Mouse (Mus musculus) layer of hippocampus, postnatal 14 days (tissue): ENCODE results near the gene Iqch. TPM values are rescaled to one million over a fixed set of nuclear protein-coding genes. Genes with fewer than 3 reads are reported as not detected.

Experiments used
- DNase-seq, 2 experiments: peaks; one replicate each; pipeline ENCODE4 v3.0.0; 2021 to 2022; ENCODE audit warnings: low spot score in 2 of 2, mixed read lengths in 1 of 2
- total RNA-seq, 2 experiments: library from RNA; stranded (reverse); gene quantifications; 2 replicates each; pipeline ENCODE4 v1.2.3; 2021

The Iqch gene
- total RNA-seq, 2 experiments from 2014 or later = 0.14 to 0.16 TPM

DNA sequence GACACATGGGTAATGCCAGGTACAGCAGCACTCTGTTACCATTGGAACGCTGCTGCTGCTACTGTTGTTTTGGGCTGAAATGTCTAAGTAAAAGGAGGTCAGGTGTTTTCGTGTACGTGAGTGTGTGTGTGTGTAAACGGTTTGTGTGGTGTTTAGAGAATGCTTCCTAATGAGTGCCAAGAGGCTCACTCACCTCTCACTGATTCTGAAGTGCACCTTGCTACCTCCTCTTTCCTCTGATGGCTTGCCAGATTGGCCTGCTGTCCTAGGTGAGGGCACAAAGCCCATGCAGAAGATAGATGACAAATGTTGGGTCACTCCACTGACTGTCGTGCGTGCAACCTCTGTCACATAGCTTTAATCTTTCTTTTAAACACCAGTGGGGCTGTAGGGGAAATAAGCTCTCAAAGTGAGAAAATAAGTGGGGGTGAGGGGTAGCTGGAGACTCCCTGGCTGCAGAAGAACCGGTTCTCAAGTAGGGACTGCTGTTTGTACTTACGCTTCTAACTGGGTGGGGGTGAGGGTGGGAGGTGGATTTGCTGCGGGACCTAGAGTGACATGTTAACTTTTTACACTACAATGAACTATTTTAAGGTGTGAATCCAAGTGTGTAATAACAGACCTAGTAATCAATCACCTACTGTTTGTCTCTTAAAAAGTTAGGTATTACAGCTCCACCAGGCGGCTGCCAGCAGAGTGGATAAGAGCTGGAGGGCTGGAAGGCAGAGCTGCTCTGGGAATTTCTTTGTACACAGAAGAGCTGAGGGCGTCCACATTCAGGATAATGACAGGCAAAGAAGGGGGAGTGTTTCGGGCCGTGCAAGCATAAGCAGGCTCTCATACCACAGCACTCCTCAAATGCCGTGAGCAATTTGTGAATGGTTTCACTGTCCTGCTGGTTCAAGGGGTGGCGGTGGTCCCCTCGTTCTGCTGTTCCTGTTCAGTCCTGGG lies 10.5 kb upstream of the Iqch start:
- DNase-seq = no peak

DNA sequence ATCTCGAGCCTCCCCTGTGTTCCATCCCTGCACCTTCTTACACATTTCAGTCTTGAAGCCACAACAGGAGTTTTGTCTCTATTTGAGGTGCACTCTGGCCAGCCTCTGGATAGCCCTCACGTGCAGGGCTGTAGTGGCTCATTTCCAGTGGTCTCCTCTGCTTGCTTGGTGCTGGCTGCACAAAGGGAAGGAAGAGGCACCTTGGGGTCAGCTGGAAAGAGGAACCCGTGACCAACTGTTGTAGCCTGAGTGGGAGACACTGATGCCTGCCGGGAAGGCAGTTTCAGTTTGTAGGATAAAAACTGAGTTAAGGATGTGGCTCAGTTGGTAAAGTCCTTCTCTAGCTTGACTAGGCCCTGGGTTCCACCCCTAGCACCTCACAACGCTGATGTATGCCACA lies 9.7 kb upstream of the Iqch start:
- DNase-seq = no peak

DNA sequence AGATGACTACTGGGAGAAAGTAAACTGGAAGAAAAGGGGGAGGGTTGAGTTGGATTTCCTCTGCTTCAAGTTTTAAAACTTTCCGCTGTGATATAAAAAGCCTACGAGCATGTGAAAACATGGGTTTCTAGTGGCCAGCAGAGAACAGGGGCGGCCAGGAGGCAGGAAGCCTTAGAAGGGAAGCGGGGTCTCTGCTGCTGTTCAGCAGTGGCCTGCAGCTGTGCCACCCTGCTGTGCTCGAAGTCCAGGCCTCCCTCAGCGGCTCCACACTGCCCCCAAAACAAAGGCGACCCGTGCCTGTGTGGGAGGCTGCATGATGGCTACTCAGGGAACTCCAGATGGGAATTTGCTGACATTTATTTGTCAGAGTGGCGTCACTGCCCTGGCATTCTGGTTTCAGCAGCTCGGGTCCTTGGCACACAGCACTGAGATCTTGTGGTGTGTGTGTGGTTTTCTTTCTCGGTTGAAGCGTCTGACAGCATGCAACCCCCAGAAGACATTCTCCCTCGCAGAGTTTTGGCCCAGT lies 8.6 kb upstream of the Iqch start:
- DNase-seq = no peak

DNA sequence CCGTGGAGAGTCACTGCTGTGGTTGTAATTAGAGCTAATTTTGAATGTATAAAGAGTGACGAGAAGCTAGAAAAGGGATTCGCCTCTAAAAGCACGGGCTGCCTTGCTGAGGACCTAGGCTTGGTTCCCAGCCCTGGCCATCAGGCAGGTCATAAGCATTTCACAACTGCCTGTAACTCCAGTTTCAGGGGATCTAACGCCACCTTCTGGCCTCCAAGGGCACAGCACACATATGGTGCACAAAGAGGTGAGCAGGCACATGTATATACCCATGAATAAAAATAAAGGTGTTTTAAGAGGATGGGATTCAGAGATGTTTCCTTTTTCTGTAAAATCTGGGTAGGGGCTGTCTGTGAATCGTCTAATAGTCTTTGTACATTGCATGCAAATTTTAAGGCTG lies 7.9 kb upstream of the Iqch start:
- no peak for DNase-seq

DNA sequence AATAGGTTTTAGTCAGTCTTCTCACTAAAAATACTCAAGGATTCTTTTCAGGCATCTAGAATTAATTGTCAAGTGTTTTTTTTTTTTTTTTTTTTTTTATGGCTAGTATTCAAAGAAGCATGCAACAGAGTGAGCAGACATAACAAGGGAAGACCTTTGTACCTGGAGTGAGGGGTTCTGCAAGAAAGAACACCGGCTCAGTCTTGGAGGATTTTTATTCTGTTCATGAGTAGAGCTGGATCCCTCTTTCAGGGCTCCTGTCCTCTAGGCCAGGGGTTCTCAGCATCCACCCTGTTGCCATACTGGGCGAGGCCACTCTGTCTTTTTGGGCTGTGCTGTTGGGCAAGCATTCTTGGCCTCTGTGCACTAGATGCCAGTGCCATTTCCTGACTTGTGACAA lies 7.5 kb upstream of the Iqch start:
- DNase-seq = no peak

DNA sequence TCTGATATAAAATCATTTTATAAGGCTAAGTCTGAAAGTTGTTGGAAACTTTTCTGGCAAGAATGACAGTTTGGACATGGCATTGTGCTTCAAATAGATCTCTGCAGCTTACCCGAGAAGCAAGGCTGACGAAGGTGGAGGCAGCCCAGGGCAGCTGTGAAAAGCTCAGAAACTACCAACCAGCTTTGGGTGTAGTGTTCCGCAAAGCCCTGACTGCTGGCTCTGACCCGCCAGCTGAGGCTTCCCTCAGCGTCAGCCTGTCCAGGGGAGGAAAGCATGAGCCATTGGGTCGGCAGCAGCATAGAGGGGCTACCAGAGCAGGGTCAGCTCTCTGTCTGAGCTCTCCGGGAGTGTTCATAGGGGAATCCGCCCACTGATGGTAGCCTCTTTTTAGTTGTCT lies 7.0 kb upstream of the Iqch start:
- no peak for DNase-seq

DNA sequence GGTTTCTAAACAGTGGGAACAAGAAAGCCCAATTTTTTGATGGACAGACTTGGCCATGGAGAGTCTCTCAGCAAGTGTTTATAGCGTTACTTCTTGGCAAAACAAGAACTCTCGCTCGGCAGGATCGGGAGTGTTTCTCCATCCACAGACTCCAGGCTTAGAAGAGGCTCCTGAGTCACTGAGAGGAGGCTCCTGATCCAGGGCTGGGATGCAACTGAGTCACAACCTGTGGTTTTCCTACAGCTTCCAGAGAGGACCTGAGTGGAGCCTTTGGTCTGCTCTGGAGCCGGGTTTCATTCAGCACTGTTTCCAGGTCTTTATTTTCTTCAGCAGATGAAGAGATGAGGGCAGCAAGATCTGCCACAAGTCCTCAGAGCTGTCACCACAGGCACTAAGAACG lies 5.7 kb upstream of the Iqch start:
- no peak for DNase-seq

DNA sequence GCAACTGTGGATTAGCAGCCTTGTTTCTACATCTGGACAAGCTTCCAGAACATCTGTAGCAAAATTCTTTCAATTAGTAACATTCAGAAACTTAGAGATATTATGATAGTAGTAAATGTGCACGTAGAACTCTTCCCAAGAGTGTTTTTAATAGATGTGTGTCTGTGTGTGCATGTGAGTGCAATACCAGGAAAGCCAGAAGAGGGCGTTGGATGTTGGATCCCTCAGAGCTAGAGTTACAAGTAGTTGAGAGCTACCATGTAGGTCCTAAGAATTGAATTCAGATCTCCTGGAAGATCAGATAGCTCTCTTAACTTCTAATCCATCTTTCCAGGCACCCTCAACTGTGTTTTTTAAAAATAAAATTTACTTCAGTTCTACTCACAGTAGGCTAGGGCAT lies 4.3 kb upstream of the Iqch start:
- DNase-seq = no peak

DNA sequence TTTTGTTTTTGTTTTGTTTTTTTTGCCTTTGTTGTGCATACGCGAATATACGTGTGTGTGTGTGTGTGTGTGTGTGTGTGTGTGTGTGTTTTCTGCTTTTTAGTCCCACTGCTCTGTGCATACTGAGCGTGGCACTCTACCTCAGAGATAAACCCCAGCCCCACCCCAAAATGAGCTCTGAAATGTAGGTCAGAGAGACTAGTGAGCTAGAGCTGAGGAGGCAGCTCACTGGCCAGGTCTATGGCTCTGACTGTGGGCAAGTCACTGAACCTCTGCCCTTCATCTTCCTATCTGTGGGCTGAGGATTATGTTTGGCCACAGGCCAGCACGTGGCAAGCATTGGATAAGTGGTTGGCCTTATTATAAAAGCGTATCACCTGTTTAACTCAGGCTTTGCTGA lies 1.6 kb upstream of the Iqch start:
- no peak for DNase-seq

DNA sequence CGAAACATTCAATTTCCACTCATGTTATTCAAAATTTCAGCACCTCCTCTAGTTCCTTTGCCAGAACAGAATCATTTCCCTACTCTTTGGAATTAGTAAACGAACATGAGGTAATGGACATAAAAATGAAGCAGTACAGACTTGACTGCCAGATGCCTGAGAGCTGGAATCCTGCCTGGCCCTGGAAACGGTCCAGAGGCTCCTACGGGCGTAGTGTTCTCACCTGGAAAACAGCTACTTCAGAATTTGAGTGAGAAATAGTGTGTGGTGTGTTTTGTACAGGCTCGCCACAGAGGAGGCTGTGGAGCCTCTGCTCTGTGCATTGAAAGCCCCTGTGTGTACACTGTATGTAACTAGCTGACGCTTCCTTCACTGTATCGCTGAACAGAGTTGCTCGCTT lies 5.6 kb downstream of the Iqch start:
- DNase-seq = no peak

DNA sequence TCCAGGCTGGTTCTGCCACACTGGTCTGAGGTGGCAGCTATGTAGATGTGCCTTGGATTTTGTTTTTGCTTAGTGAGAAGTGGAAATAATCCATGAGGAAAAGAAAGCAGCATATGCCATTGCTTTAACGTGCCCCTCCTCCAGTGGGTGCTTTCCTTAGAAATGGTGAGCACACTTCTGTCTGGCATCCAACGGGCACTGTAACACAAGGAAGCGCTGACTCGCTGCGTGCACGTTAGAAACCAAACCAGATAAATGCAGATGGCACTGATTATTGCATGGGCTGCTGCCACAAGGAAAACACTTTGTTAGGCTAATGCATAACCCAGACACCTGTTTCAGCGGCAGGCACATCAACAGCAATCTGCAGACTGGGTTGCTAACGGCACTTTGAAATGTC lies 6.6 kb downstream of the Iqch start:
- no peak for DNase-seq

DNA sequence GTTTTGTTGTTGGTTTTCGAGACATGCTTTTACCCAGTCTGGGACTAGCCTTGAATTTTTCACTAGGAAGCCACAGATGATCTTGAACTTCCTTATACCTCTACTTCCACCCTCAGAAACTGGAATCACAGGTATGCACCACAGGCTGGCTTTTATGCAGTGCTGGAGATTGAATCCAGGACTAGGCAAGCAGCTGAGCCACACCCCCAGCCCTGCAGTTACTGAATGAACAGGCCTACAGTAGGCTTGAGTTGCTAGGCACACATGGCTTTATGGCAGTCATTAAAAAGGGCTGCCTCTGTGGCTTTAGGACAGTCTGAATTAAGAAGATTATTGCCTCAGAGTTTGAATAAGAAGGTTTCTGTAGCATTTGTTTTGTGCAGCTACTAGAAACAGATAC lies 7.3 kb downstream of the Iqch start:
- no peak for DNase-seq

DNA sequence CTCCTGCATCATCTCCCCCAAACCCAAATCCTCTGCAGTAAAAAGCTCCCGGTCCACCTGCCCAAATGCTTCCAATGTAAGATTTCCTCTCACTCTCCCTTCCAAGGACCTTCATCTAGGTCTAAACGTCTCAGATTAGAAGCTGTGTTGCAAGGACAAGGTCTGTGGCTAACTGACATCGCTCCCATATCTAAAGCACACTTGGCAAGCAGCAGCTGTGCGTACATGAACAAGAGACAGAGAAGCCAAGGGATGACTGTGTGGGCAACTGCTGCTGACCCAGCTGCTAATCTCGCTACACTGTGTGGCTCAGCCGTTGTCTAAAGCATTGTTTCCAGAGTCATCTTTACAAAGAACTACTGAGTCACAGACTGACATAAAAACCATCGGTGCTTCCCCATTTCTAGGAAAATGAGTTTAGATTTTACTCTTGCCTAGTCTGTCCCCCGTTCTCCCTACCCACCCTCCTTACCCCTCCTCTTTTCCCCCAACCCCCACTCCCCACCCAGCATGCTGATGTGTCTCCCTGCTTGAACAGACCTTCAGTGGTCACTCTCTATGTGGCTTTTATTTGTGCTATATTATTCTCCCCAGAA lies 10.5 kb downstream of the Iqch start:
- DNase-seq = no peak

DNA sequence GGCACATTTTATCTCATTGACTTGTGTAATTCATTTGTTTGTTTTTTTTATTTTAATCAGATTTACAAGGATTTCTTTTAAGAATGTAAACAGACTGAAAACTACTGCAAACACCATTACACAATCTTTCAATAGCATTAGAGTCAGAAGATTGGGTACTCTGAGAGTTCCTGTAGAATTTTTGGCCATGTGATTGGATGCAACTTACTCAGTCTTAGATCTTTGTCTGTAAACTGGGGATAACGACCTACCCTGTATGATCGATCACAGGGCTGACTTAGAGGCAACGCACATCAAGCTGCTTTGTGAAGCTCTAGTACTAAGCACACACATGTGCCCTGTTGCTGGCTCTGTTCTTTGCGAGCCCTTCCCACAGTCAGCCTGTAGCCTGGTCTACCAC lies 11.7 kb downstream of the Iqch start:
- DNase-seq = no peak

DNA sequence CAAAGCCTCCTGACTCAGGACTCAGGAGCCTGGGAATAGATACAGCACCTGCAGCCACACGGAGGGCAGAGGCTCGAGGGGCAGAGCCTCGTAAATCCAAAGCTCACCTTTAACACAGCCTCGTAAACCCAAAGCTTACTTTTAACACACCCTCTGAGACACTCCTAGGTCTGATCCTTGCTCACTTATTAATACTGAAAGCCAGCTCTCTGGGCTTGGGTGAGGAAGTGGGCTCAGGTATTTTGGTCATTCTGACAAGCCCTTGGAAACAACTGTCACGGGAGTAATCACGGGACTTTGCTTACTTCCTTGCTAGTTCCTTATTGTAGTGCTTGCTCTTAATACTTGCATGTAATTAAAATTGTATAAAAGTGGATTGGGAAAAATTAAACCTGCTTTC lies 13.1 kb downstream of the Iqch start:
- no peak for DNase-seq

DNA sequence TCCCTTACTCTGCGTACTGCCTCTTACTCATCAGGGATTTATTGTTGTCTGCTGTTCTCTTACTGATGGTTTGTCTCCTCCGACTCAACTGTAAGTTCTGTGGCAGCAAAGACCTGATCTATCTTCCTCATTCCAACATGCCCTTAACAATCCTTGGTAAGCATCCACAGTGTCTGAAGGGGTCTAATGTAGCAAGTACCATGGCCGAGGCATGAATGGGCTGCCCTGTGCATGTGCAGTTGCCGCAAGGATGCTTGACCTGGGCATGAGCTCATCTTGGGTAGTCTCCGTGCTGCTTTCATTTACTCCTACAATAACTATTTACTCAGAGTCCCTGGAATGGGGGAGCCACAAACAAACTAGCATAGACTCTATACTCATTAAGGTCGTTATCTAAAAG lies 17.0 kb downstream of the Iqch start:
- no peak for DNase-seq

DNA sequence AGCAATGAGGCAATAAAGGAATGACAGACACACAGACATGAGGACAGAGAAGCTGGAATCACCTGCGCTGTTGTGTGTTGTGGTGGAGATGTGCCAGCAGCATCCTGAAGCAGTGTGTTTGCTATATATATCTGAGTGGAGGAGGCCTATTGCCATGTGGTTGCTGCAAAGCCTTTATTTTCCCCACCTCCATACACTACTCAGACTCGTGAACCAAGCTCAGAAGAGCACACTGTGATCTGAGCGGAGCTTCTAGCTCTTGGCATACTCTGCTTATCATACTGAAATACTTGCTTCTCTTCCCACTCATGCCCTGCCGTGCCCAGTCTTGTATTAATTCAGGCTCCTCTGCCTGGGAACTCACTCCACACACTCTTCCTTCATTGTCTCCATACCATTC lies 20.5 kb downstream of the Iqch start:
- DNase-seq = no peak

DNA sequence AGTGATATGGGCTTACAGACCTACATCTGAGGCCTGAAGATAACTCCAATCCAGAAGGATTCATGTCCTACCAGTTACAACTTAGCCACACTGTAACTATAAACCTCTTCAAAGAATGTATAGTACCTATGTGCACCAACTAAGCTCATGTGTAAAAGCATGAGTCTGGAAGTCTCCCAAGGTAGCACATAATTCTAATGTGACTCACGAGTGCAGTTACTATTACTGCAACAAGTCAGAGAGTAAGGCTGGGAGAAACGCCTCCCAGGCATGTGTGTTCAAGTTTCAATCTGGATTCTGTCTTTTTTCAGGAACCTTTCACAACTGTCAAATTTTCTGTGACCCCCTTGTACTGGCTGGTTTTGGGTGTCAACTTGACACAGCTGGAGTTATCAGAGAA lies 22.2 kb downstream of the Iqch start:
- DNase-seq = no peak

DNA sequence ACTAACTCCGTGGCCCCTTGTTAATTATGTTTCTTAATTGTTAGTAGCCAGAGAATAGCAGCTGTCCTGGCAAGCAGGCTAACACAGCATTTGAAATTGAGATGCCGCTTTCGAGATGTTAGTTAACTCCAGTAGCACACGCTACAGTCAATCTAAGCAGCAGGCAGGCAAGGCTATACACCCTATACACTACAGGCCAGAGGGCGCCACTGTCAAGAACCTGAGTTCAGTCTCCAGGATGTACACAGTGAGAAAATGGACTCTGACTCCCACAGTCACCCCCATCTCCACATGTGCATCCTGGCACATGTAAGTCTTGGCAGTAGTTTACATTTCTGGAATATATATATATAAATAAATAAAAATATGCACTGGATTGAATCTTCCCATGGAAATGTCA lies 22.6 kb downstream of the Iqch start:
- no peak for DNase-seq

DNA sequence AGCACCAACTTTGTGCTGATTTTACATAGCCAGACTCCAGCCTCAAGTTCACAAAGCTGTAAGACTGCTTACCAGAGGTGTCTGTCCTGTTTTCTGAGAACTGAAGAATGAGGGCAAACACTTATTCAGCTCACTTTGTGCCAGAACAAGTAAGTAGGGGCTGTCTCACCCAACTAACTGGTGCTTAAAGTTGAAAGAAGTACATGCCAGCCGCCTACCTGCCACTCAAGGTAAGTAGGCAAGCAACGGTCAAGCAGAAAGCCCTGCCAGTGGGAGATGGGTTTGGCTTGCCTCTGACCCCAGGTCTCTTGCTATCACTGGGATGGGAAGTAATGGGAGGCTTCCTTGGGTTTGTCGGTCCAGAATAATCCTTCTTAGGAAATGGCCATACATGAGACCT lies 24.8 kb downstream of the Iqch start:
- DNase-seq = no peak

DNA sequence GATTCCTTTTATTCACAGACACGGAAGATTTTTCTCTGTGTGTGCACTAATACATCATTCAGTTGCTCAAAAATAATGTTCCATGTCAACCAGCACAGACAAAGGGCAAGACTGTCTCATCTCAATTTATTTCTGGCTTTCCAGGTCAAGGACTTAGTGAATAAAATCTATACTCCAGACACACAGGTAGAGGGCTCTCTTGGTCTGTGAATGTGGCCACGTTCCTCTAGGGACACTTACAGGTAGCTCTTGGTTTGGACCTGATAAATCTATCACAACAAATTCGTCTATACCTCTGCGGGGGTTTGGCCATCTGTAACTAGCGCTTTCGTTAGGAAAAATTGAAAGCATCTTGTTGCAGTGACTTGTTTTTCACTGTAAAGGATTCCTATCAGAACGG lies 29.4 kb downstream of the Iqch start:
- no peak for DNase-seq

DNA sequence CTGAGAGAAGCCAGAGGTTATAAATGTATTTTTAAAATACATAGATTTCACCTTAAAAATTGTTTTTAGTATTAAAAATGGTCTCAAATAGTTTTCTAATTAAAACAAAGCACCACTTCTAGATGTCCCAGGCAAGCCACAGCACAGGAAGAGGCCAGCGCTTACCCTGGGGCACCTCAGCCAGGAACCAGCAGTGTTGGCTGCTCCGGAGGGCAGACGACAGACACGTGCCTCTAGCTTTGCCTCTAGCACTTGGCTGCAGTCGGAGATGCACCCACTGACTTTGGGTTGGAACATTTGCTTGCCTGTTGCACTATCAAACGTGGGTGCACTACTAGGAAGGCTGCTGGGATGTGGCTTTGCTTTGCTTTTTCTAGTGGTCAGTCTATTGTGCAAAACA lies 30.4 kb downstream of the Iqch start:
- DNase-seq = no peak

DNA sequence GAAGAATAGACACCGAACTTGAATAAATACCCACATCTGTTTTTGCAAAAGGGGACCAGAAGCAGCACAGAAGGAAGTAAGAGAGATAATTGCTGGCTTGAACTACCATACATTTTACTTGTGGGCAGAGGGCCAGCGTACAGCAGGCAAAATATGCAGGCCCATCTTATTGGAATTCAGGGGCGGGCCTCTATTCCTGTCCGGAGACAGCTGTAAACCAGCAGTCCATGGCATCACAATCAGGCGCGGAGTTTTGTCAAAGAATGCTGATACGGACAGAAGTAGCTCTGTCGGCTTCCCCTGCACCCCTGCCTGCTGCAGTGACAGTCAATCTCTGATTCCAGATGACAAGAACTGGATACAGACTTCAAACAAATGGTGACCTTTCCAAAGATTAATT lies 33.5 kb downstream of the Iqch start:
- no peak for DNase-seq
